Mouse (Mus musculus) heart, postnatal 0 days (tissue): ENCODE measurements around the gene 1700092M07Rik. TPM values are rescaled to one million over a fixed set of nuclear protein-coding genes. Genes with fewer than 3 reads are reported as not detected.

Source experiments
- ATAC-seq: fragments of 200-750 bp; cut with Nextera tagmentation; 2 replicates; pipeline ENCODE4 v1.8.0; 2017; ENCODE audit warnings: low read depth, moderate number of reproducible peaks, moderate library complexity; ENCODE audit not compliant: insufficient read depth
- DNase-seq: peaks from one replicate; pipeline ENCODE4 v3.0.0-alpha.2; 2016; ENCODE audit warnings: low spot score
- H3K27ac ChIP-seq: fragments of 300-500 bp; sonication (generic); 2 replicates; pipeline ENCODE4 v1.5.1; 2014; ENCODE audit warnings: low read depth, mild to moderate bottlenecking
- H3K27me3 ChIP-seq: fragments of 300-500 bp; sonication (generic); 2 replicates; pipeline ENCODE4 v1.6.1; 2014; ENCODE audit warnings: low read length, mixed read lengths; ENCODE audit not compliant: control insufficient read depth, insufficient read depth
- H3K36me3 ChIP-seq: fragments of 300-500 bp; sonication (generic); replicated peaks from 2 replicates; pipeline ENCODE4 v1.6.1; 2014; ENCODE audit warnings: low read length, mixed read lengths; ENCODE audit not compliant: control insufficient read depth, insufficient read depth
- H3K4me1 ChIP-seq: fragments of 300-500 bp; sonication (generic); 2 replicates; pipeline ENCODE4 v1.6.1; 2014; ENCODE audit warnings: antibody characterized with exemption; ENCODE audit not compliant: control insufficient read depth, insufficient read depth
- H3K4me2 ChIP-seq: fragments of 300-500 bp; sonication (generic); 2 replicates; pipeline ENCODE4 v1.6.1; 2014; ENCODE audit warnings: low read depth, mild to moderate bottlenecking, low read length, moderate library complexity
- H3K4me3 ChIP-seq: fragments of 300-500 bp; sonication (generic); 2 replicates; pipeline ENCODE4 v1.5.1; 2014; ENCODE audit warnings: low read depth, low read length
- H3K9ac ChIP-seq: fragments of 300-500 bp; sonication (generic); replicated peaks from 2 replicates; pipeline ENCODE4 v1.6.1; 2014; ENCODE audit warnings: low read depth, low read length, mixed read lengths
- H3K9me3 ChIP-seq: fragments of 300-500 bp; sonication (generic); replicated peaks from 2 replicates; pipeline ENCODE4 v1.6.1; 2016; ENCODE audit warnings: low read length; ENCODE audit not compliant: control insufficient read depth
- CTCF ChIP-seq: IDR thresholded peaks from 2 replicates; pipeline ENCODE4 v1.5.1; 2016; ENCODE audit warnings: antibody characterized with exemption, control low read depth, low read depth
- EP300 ChIP-seq: IDR thresholded peaks from 2 replicates; pipeline ENCODE4 v1.6.1; 2016; ENCODE audit warnings: antibody characterized with exemption, low read depth
- WGBS: fragments of 180-500 bp; shearing (Covaris S2); extraction: QIAGEN DNeasy Blood & Tissue Kit; methylation state at CpG from one replicate; pipeline ENCODE4 v1.1.7; 2014; 5-methylcytosine and 5-hydroxymethylcytosine counted together
- polyA plus RNA-seq: library from polyadenylated mRNA; unstranded; fragments of >200 nt; fragmentation: Nextera tagmentation; extraction: Ambion mirVana; gene quantifications from 2 replicates; pipeline ENCODE4 v1.2.1, GENCODE M21; 2015
- total RNA-seq: library from RNA; depleted of rRNA; stranded (reverse); fragments of >200 nt; gene quantifications from 2 replicates; pipeline ENCODE4 v1.2.3, GENCODE M21; 2014; ENCODE audit warnings: low replicate concordance

1700092M07Rik gene
- total and polyA plus RNA-seq, 2 experiments from 2014 or later: 0.38 TPM; not detected in 1

DNA sequence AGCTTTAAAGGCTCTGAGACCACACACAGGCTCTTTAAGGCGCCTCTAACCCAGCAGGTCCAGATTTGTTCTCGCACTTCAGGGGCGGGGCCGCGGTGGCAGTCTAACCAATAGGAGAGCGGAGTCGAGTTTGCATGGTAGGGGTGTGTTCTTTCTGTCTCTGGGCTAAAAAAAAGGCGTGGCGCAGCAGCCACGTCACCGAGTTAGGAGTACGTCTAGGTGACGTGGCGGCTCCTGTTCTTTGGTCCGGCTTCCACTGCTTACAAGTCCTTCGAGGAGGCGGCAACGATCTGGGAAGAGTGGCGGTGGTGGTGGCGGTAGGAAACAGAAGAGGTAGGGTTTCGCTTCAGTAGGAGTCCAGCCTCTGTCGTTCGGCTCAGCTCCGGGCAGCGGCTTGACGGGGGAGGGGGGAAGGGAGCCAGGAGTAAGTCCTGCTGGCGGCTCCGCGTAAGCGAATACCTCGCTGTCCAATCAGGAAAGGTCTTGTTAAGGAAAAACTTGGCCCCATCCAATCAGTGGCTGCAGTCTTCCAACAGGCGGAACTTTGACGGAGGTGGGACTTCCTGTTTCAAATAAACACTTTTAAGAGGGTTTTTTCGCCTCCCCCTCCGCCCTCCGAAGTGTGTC is 838 bp downstream of the 1700092M07Rik start, which contains the start of gene Stx5a:
Gene Stx5a (plus strand): TSS at position 171 of the 627 bp plus-strand sequence.
- Histone ChIP-seq H3K4me2 (peak within 1 kb of the TSS; percentile 93), H3K27ac (peak within 1 kb of the TSS; percentile 97), H3K36me3 (peaks cover 62% of the 10 kb centered on the region), H3K9ac (peak within 1 kb of the TSS; percentile 89), H3K9me3 (no peaks in the 10 kb centered on the region), H3K27me3 (no peaks in the 10 kb centered on the region), H3K4me3 (peak within 1 kb of the TSS; percentile 85), H3K4me1 (peaks cover 12% of the 10 kb centered on the region)
- DNase-seq (peak; percentile 99), ATAC-seq (peak; percentile 97)
- TF ChIP-seq CTCF: no peak
- TF ChIP-seq EP300: peak; percentile 82; the same call in 1 of the 2 replicates
- WGBS: under 1% methylated on average over 36 of the region's 36 CpGs

DNA sequence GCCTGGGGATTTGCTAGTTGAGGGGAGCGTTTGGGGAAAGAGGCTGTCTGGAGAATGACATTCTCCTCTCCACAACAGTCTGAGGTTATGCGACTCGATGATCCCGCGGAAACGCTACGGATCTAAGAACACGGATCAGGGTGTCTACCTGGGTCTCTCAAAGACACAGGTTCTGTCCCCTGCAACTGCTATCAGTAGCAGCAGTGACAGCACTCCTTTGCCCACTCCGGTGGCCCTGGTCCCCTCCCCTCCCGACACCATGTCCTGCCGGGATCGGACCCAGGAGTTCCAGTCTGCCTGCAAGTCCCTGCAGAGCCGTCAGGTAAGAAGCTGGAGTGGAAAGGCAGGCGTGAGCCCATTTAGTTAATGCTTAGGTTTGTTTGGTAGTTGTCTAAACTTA is 1.7 kb downstream of the 1700092M07Rik start:
- Histone ChIP-seq H3K9me3 (no peaks in the 10 kb centered on the region), H3K4me3 (peak overlapping the region; percentile 85), H3K36me3 (peaks cover 70% of the 10 kb centered on the region), H3K27me3 (no peaks in the 10 kb centered on the region), H3K9ac (peak overlapping the region; percentile 89), H3K4me1 (peaks cover 12% of the 10 kb centered on the region), H3K27ac (peak overlapping the region; percentile 97), H3K4me2 (peak overlapping the region; percentile 93)
- no peak for DNase-seq
- WGBS: 10% methylated on average over 14 of the region's 14 CpGs
- ATAC-seq: no peak
- no peak for TF ChIP-seq CTCF
- TF ChIP-seq EP300: no peak

DNA sequence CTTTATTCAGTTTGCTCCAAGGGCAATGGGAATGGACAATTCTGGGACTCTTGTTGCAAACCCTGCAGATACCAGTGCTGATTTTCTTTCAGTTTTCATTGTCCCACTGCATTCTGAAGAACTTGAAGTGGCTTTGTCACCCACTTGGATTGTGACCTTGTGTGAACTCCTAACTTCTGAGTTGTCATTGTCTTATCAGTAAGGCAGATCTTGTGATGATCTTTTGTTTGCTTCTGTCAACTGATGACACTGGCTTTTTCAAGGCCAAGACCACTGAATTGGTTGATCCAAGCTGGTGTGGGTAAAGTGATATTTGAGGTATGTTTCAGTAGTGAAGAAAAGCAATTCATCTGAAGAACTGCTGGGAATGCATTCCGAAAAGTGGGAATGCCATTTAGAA is 4.9 kb downstream of the 1700092M07Rik start:
- no peaks in the 10 kb centered on the region for H3K27me3 ChIP-seq

DNA sequence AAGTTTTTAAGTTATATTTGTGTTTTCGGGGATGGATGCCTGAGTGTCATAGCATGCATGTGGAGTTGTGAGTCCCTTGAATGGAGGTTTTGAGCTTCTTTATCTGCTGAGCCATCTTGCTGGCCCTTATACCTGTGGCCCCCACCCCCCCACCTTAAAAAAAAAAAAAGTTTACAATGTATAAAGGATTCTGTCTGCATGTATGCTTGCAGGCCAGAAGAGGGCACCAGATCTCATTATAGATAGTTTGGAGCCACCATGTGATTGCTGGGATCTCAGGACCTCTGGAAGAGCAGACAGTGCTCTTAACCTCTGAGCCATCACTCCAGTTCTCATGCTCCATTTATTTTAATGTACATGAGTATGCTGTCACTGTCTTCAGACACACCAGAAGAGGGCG is 6.8 kb downstream of the 1700092M07Rik start:
- WGBS: 68% methylated on average over 2 of the region's 2 CpGs
- Histone ChIP-seq H3K9ac (no peak overlapping the region), H3K27ac (no peak overlapping the region), H3K4me2 (no peak overlapping the region), H3K4me1 (peaks cover 10% of the 10 kb centered on the region), H3K27me3 (no peaks in the 10 kb centered on the region), H3K4me3 (no peak overlapping the region), H3K36me3 (peaks cover 93% of the 10 kb centered on the region), H3K9me3 (no peaks in the 10 kb centered on the region)
- peak; percentile 43 for TF ChIP-seq CTCF
- no peak for TF ChIP-seq EP300
- DNase-seq (no peak), ATAC-seq (no peak)

More for the DNA sequence above, 4.9 kb downstream of the 1700092M07Rik start:
- peaks cover 12% of the 10 kb centered on the region for H3K4me1 ChIP-seq
- DNase-seq (no peak), ATAC-seq (no peak)
- H3K9ac ChIP-seq: no peak overlapping the region
- peaks cover 77% of the 10 kb centered on the region for H3K36me3 ChIP-seq
- no peaks in the 10 kb centered on the region for H3K9me3 ChIP-seq
- no peak for TF ChIP-seq CTCF
- no peak for TF ChIP-seq EP300
- no peak overlapping the region for H3K4me2 ChIP-seq
- H3K4me3 ChIP-seq: no peak overlapping the region
- no peak overlapping the region for H3K27ac ChIP-seq
- 100% methylated on average over 1 of the region's 1 CpGs for WGBS

DNA sequence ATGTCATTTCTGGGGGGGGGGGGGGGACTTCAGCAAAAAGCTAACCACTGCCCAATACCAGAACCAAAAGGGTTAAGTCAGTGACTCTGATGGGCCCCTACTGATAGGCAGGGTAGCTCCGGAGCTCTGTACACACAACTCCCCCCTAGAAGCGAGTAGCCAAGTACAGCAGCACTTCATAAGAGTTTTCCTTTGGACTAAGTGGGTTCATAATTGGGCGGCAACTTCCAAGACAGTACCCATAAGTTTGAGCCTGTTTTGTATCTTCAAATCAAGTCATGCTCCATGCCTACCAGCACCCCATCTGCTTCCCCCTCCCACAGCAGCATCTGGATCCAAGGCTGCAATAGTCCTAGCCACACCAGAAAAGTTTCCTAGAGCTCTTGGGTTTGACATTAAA is 15.1 kb downstream of the 1700092M07Rik start:
- Histone ChIP-seq H3K4me3 (no peak overlapping the region), H3K9ac (no peak overlapping the region), H3K27ac (peak overlapping the region; percentile 22; the same call in 1 of the 2 replicates), H3K4me1 (peaks cover 22% of the 10 kb centered on the region; the same call in 1 of the 2 replicates), H3K9me3 (no peaks in the 10 kb centered on the region), H3K27me3 (no peaks in the 10 kb centered on the region), H3K4me2 (peak overlapping the region; percentile 65; the same call in 1 of the 2 replicates), H3K36me3 (peaks cover 39% of the 10 kb centered on the region)
- DNase-seq (no peak), ATAC-seq (no peak)
- WGBS: 57% methylated on average over 3 of the region's 3 CpGs
- no peak for TF ChIP-seq CTCF
- no peak for TF ChIP-seq EP300
